Mouse (Mus musculus) hindbrain, embryonic 12.5 days (tissue): ENCODE measurements around the gene Gpc6. TPM values are rescaled to one million over a fixed set of nuclear protein-coding genes. Genes with fewer than 3 reads are reported as not detected.

Experiments
- ATAC-seq: fragments of 200-750 bp; cut with Nextera tagmentation; 2 replicates; pipeline ENCODE4 v1.8.0; 2017; ENCODE audit warnings: moderate TSS enrichment; ENCODE audit not compliant: low FRiP score
- H3K27ac ChIP-seq: fragments of 300-500 bp; sonication (generic); 2 replicates; pipeline ENCODE4 v1.5.1; 2016; ENCODE audit warnings: mild to moderate bottlenecking
- H3K27me3 ChIP-seq: fragments of 300-500 bp; sonication (generic); 2 replicates; pipeline ENCODE4 v1.6.1; 2016; ENCODE audit warnings: mild to moderate bottlenecking
- H3K36me3 ChIP-seq: fragments of 300-500 bp; sonication (generic); 2 replicates; pipeline ENCODE4 v1.6.1; 2016; ENCODE audit warnings: mild to moderate bottlenecking
- H3K4me1 ChIP-seq: fragments of 300-500 bp; sonication (generic); 2 replicates; pipeline ENCODE4 v1.6.1; 2016
- H3K4me2 ChIP-seq: fragments of 300-500 bp; sonication (generic); replicated peaks from 2 replicates; pipeline ENCODE4 v1.6.1; 2016; ENCODE audit warnings: mild to moderate bottlenecking
- H3K4me3 ChIP-seq: fragments of 300-500 bp; sonication (generic); 2 replicates; pipeline ENCODE4 v1.5.1; 2016; ENCODE audit warnings: mild to moderate bottlenecking
- H3K9ac ChIP-seq: fragments of 300-500 bp; sonication (generic); 2 replicates; pipeline ENCODE4 v1.6.1; 2016; ENCODE audit warnings: mild to moderate bottlenecking, moderate library complexity
- H3K9me3 ChIP-seq: fragments of 300-500 bp; sonication (generic); replicated peaks from 2 replicates; pipeline ENCODE4 v1.6.1; 2016; ENCODE audit warnings: mild to moderate bottlenecking
- WGBS: fragments of 180-500 bp; shearing (Covaris S2); methylation state at CpG from one replicate; pipeline ENCODE4 v1.1.7; 2016; 5-methylcytosine and 5-hydroxymethylcytosine counted together
- polyA plus RNA-seq: library from polyadenylated mRNA; unstranded; fragments of >200 nt; fragmentation: Nextera tagmentation; extraction: Ambion mirVana; gene quantifications from 2 replicates; pipeline ENCODE4 v1.2.1, GENCODE M21; 2016

Gene Gpc6
- polyA plus RNA-seq, 1 experiment from 2014 or later, result 35.0 TPM

- ATAC-seq, result no peak
- Histone ChIP-seq H3K4me2 (no peak overlapping the region), H3K27ac (no peak overlapping the region), H3K36me3 (no peaks in the 10 kb centered on the region), H3K9ac (no peak overlapping the region), H3K27me3 (no peaks in the 10 kb centered on the region), H3K4me1 (no peaks in the 10 kb centered on the region), H3K4me3 (no peak overlapping the region), H3K9me3 (no peaks in the 10 kb centered on the region)
- 62% methylated on average over 2 of the region's 2 CpGs for WGBS
These were observed 548.3 kb downstream of the Gpc6 start for GRCm38 (mm10) chr14:117473378-117473777.

GRCm38 (mm10) chr14:117478879-117479278 lies 553.8 kb downstream of the Gpc6 start:
- H3K36me3 ChIP-seq, result no peaks in the 10 kb centered on the region
- H3K4me2 ChIP-seq, result no peak overlapping the region
- no peak overlapping the region for H3K9ac ChIP-seq
- no peak overlapping the region for H3K4me3 ChIP-seq
- H3K27me3 ChIP-seq, result no peaks in the 10 kb centered on the region
- 72% methylated on average over 3 of the region's 3 CpGs for WGBS
- H3K4me1 ChIP-seq, result no peaks in the 10 kb centered on the region
- H3K9me3 ChIP-seq, result no peaks in the 10 kb centered on the region
- no peak overlapping the region for H3K27ac ChIP-seq
- no peak for ATAC-seq

- no peak for ATAC-seq
- no peaks in the 10 kb centered on the region for H3K27me3 ChIP-seq
- WGBS, result 77% methylated on average over 4 of the region's 4 CpGs
These were observed 562.1 kb downstream of the Gpc6 start for GRCm38 (mm10) chr14:117487161-117487754.

GRCm38 (mm10) chr14:117490469-117490868 lies 565.4 kb downstream of the Gpc6 start:
- Histone ChIP-seq H3K4me3 (no peak overlapping the region), H3K4me2 (no peak overlapping the region), H3K27me3 (no peaks in the 10 kb centered on the region), H3K36me3 (no peaks in the 10 kb centered on the region), H3K9me3 (no peaks in the 10 kb centered on the region), H3K4me1 (peaks cover 4% of the 10 kb centered on the region; the same call in 1 of the 2 replicates), H3K27ac (no peak overlapping the region), H3K9ac (no peak overlapping the region)
- 72% methylated on average over 5 of the region's 5 CpGs for WGBS
- no peak for ATAC-seq

More at GRCm38 (mm10) chr14:117487161-117487754, 562.1 kb downstream of the Gpc6 start:
- peaks cover 4% of the 10 kb centered on the region; the same call in 1 of the 2 replicates for H3K4me1 ChIP-seq
- no peak overlapping the region for H3K27ac ChIP-seq
- no peaks in the 10 kb centered on the region for H3K9me3 ChIP-seq
- no peak overlapping the region for H3K4me3 ChIP-seq
- no peak overlapping the region for H3K4me2 ChIP-seq
- H3K9ac ChIP-seq, result no peak overlapping the region
- H3K36me3 ChIP-seq, result no peaks in the 10 kb centered on the region

- H3K27ac ChIP-seq, result no peak overlapping the region
- no peak overlapping the region for H3K4me2 ChIP-seq
- H3K9me3 ChIP-seq, result no peaks in the 10 kb centered on the region
- no peaks in the 10 kb centered on the region for H3K4me1 ChIP-seq
- H3K36me3 ChIP-seq, result no peaks in the 10 kb centered on the region
- H3K4me3 ChIP-seq, result no peak overlapping the region
- no peaks in the 10 kb centered on the region for H3K27me3 ChIP-seq
- no peak overlapping the region for H3K9ac ChIP-seq
- 65% methylated on average over 3 of the region's 3 CpGs for WGBS
- ATAC-seq, result no peak
These were observed 570.0 kb downstream of the Gpc6 start for GRCm38 (mm10) chr14:117495118-117495517.

- H3K4me1 ChIP-seq, result no peaks in the 10 kb centered on the region
- H3K9me3 ChIP-seq, result no peaks in the 10 kb centered on the region
- 74% methylated on average over 6 of the region's 6 CpGs for WGBS
- no peaks in the 10 kb centered on the region for H3K27me3 ChIP-seq
- H3K4me2 ChIP-seq, result no peak overlapping the region
- no peak overlapping the region for H3K9ac ChIP-seq
- H3K4me3 ChIP-seq, result no peak overlapping the region
- H3K36me3 ChIP-seq, result no peaks in the 10 kb centered on the region
- no peak overlapping the region for H3K27ac ChIP-seq
- ATAC-seq, result no peak
These were observed 573.7 kb downstream of the Gpc6 start for GRCm38 (mm10) chr14:117498785-117499184.

GRCm38 (mm10) chr14:117499354-117499753 lies 574.2 kb downstream of the Gpc6 start:
- Histone ChIP-seq H3K27ac (no peak overlapping the region), H3K4me1 (no peaks in the 10 kb centered on the region), H3K4me3 (no peak overlapping the region), H3K27me3 (no peaks in the 10 kb centered on the region), H3K9me3 (no peaks in the 10 kb centered on the region), H3K9ac (no peak overlapping the region), H3K4me2 (no peak overlapping the region), H3K36me3 (no peaks in the 10 kb centered on the region)
- WGBS, result 84% methylated on average over 4 of the region's 4 CpGs
- ATAC-seq, result no peak

GRCm38 (mm10) chr14:117514829-117515228 lies 589.7 kb downstream of the Gpc6 start:
- Histone ChIP-seq H3K36me3 (no peaks in the 10 kb centered on the region), H3K27me3 (no peaks in the 10 kb centered on the region), H3K27ac (no peak overlapping the region), H3K4me2 (no peak overlapping the region), H3K9me3 (no peaks in the 10 kb centered on the region), H3K9ac (no peak overlapping the region), H3K4me1 (no peaks in the 10 kb centered on the region), H3K4me3 (no peak overlapping the region)
- no peak for ATAC-seq
- 68% methylated on average over 2 of the region's 2 CpGs for WGBS

GRCm38 (mm10) chr14:117519574-117519973 lies 594.5 kb downstream of the Gpc6 start:
- Histone ChIP-seq H3K4me2 (no peak overlapping the region), H3K4me3 (no peak overlapping the region), H3K9ac (no peak overlapping the region), H3K27ac (no peak overlapping the region), H3K27me3 (no peaks in the 10 kb centered on the region), H3K36me3 (no peaks in the 10 kb centered on the region), H3K9me3 (no peaks in the 10 kb centered on the region), H3K4me1 (no peaks in the 10 kb centered on the region)
- 78% methylated on average over 8 of the region's 8 CpGs for WGBS
- no peak for ATAC-seq

- Histone ChIP-seq H3K9me3 (no peaks in the 10 kb centered on the region), H3K36me3 (no peaks in the 10 kb centered on the region), H3K27ac (no peak overlapping the region), H3K4me2 (no peak overlapping the region), H3K27me3 (no peaks in the 10 kb centered on the region), H3K4me1 (no peaks in the 10 kb centered on the region), H3K9ac (no peak overlapping the region), H3K4me3 (no peak overlapping the region)
- 88% methylated on average over 2 of the region's 2 CpGs for WGBS
- ATAC-seq, result no peak
These were observed 595.6 kb downstream of the Gpc6 start for GRCm38 (mm10) chr14:117520706-117521105.

- ATAC-seq, result no peak
- H3K4me3 ChIP-seq, result no peak overlapping the region
- no peaks in the 10 kb centered on the region for H3K36me3 ChIP-seq
- WGBS, result 78% methylated on average over 6 of the region's 6 CpGs
- H3K27me3 ChIP-seq, result no peaks in the 10 kb centered on the region
- no peak overlapping the region for H3K9ac ChIP-seq
- H3K4me1 ChIP-seq, result no peaks in the 10 kb centered on the region
- H3K4me2 ChIP-seq, result no peak overlapping the region
- no peaks in the 10 kb centered on the region for H3K9me3 ChIP-seq
- no peak overlapping the region for H3K27ac ChIP-seq
These were observed 600.0 kb downstream of the Gpc6 start for GRCm38 (mm10) chr14:117525133-117525532.

GRCm38 (mm10) chr14:117527053-117527452 lies 601.9 kb downstream of the Gpc6 start:
- H3K4me3 ChIP-seq, result no peak overlapping the region
- no peaks in the 10 kb centered on the region for H3K27me3 ChIP-seq
- no peak for ATAC-seq
- H3K4me2 ChIP-seq, result no peak overlapping the region
- no peak overlapping the region for H3K27ac ChIP-seq
- H3K4me1 ChIP-seq, result no peaks in the 10 kb centered on the region
- H3K9ac ChIP-seq, result no peak overlapping the region
- WGBS, result 88% methylated on average over 7 of the region's 7 CpGs
- no peaks in the 10 kb centered on the region for H3K36me3 ChIP-seq
- H3K9me3 ChIP-seq, result no peaks in the 10 kb centered on the region

- Histone ChIP-seq H3K27me3 (no peaks in the 10 kb centered on the region), H3K4me1 (no peaks in the 10 kb centered on the region), H3K4me3 (no peak overlapping the region), H3K4me2 (no peak overlapping the region), H3K9me3 (no peaks in the 10 kb centered on the region), H3K9ac (no peak overlapping the region), H3K36me3 (no peaks in the 10 kb centered on the region), H3K27ac (no peak overlapping the region)
- no peak for ATAC-seq
- 76% methylated on average over 3 of the region's 3 CpGs for WGBS
These were observed 604.3 kb downstream of the Gpc6 start for GRCm38 (mm10) chr14:117529439-117529838.
